In the genomic region with DNA sequence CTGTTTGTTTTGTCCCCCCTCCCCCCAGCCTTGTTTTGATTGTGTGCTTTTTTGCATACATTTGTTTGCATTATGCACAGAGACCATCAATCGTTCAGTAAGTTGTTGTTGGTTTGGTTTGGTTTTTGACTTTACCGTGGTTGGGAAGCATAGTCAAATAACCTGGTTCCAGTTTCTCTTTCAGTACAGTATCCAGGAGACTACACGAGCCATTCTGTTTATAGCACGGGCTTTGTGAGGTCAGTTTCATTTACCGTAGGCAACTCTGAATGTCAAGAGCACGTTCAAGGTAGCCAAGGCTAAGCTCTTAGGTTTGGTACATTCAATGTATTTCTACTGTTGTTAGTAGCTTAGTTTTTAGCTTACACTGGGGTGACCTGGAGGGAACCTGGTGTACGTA, we compare ENCODE assay signal across 22 mouse cellular contexts.
A peak's percentile ranks its signal among the peaks of the same experiment; 100 is the strongest.
DNase-seq lines count a peak whose midpoint lies in the region; ATAC-seq and TF ChIP-seq lines count a peak whose summit lies in the region.
"Had no signal": no experiment of that assay in that cellular context is flagged by ENCODE, and none has a peak within 500 bp of the region (broad histone marks: within the 10 kb centered on the region; RNA-seq: fewer than 3 reads in every experiment).

No protein-coding gene starts in this region.

- dilution Hi-C loops in CH12.LX (cut with MboI; ENCODE audit: extremely low pct_ligation_motif_present, extremely low pct_unique_long_range_greater_than_20kb, low sequenced_read_pairs): no loop called here

- in situ Hi-C loops in CH12.LX (cut with MboI; ENCODE audit: low pct_ligation_motif_present, low pct_unique_long_range_greater_than_20kb, low sequenced_read_pairs): no loop called here

- WGBS in liver, embryonic 12.5 days (ENCODE audit: insufficient replicate concordance): 80% methylated on average over 7 of the region's 7 CpGs
- WGBS in liver, postnatal 0 days (ENCODE audit: insufficient replicate concordance): 59% methylated on average over 7 of the region's 7 CpGs
- 63% methylated on average over 7 of the region's 7 CpGs for WGBS in liver, embryonic 16.5 days (ENCODE audit: insufficient replicate concordance)
- 94% methylated on average over 7 of the region's 7 CpGs for WGBS in hindbrain, embryonic 12.5 days

- DNase-seq in liver, postnatal 0 days: no peak
- peak; percentile 42 for DNase-seq in CH12.LX (ENCODE audit: extremely low read depth)
- no peak for DNase-seq in lung, postnatal 4 days
- DNase-seq: adrenal gland, adult 2 months; adrenal gland, postnatal 14 days; B cell, adult 2 months; cerebellum, adult 11 months; cerebellum, adult 2 months; cerebellum, adult 9-11 months; cerebellum, postnatal 25 days; gastrocnemius, postnatal 14 days; heart, adult 11 months had no signal

- TF ChIP-seq RAD21 in CH12.LX (IDR thresholded peaks at IDR 0.05; ENCODE audit: low read depth, low read length): no peak

- H3K9me3 ChIP-seq in liver, embryonic 12.5 days (replicated peaks): no peaks in the 10 kb centered on the region
- no peaks in the 10 kb centered on the region for H3K9me3 ChIP-seq in liver, postnatal 0 days (ENCODE audit: low read length)
- H3K9me3 ChIP-seq in CH12.LX (replicated peaks; ENCODE audit: low read length): no peaks in the 10 kb centered on the region
- no peaks in the 10 kb centered on the region for H3K9me3 ChIP-seq in liver, embryonic 16.5 days (replicated peaks; ENCODE audit: control insufficient read depth, low read length)
- H3K9me3 ChIP-seq in hindbrain, embryonic 12.5 days (replicated peaks): no peaks in the 10 kb centered on the region
- H3K9me3 ChIP-seq: embryonic facial prominence, embryonic 12.5 days; embryonic facial prominence, embryonic 15.5 days; forebrain, embryonic 12.5 days; forebrain, embryonic 15.5 days; hindbrain, embryonic 13.5 days had no signal

- no peak for TF ChIP-seq CTCF in liver, postnatal 0 days (IDR thresholded peaks at IDR 0.05; ENCODE audit: low read depth)
- no peak for TF ChIP-seq CTCF in CH12.LX (conservative IDR thresholded peaks at IDR 0.05 in 1 of 2, IDR thresholded peaks at IDR 0.05 in 1 of 2; ENCODE audit: low read depth in 2 of 2, low read length in 2 of 2)

- ATAC-seq in liver, embryonic 12.5 days: no peak
- no peak for ATAC-seq in liver, postnatal 0 days
- no peak for ATAC-seq in liver, embryonic 16.5 days (ENCODE audit: low read depth)
- no peak for ATAC-seq in hindbrain, embryonic 12.5 days (ENCODE audit: low FRiP score)
- ATAC-seq: forebrain, embryonic 15.5 days; hindbrain, embryonic 16.5 days had no signal

- no peaks in the 10 kb centered on the region for H3K36me3 ChIP-seq in liver, embryonic 12.5 days
- no peaks in the 10 kb centered on the region for H3K36me3 ChIP-seq in liver, postnatal 0 days (replicated peaks; ENCODE audit: insufficient read depth, low read length)
- peaks cover 6 to 21% of the 10 kb centered on the region in 2 experiments for H3K36me3 ChIP-seq in CH12.LX (replicated peaks in 1 of 2; ENCODE audit: control insufficient read depth in 1 of 2, insufficient read depth in 1 of 2, low read length in 1 of 2)
- no peaks in the 10 kb centered on the region for H3K36me3 ChIP-seq in liver, embryonic 16.5 days (ENCODE audit: control insufficient read depth, insufficient read depth)
- no peaks in the 10 kb centered on the region for H3K36me3 ChIP-seq in hindbrain, embryonic 12.5 days
- H3K36me3 ChIP-seq: embryonic facial prominence, embryonic 12.5 days; embryonic facial prominence, embryonic 15.5 days; forebrain, embryonic 12.5 days; forebrain, embryonic 15.5 days; hindbrain, embryonic 13.5 days had no signal

- peak overlapping the region; percentile 28; the same call in 1 of the 2 replicates for H3K27ac ChIP-seq in liver, embryonic 12.5 days
- no peak overlapping the region for H3K27ac ChIP-seq in liver, postnatal 0 days (ENCODE audit: low read depth)
- peak overlapping the region; percentile 70 for H3K27ac ChIP-seq in CH12.LX (ENCODE audit: insufficient read depth, low read depth)
- H3K27ac ChIP-seq in liver, embryonic 16.5 days (ENCODE audit: low read length): peak overlapping the region; percentile 42
- no peak overlapping the region for H3K27ac ChIP-seq in hindbrain, embryonic 12.5 days
- H3K27ac ChIP-seq: embryonic facial prominence, embryonic 12.5 days; embryonic facial prominence, embryonic 15.5 days; forebrain, embryonic 12.5 days; forebrain, embryonic 15.5 days; hindbrain, embryonic 13.5 days had no signal

- TF ChIP-seq POLR2A in CH12.LX (IDR thresholded peaks at IDR 0.05; ENCODE audit: low read depth, low read length): no peak

- no peak overlapping the region for H3K4me3 ChIP-seq in liver, embryonic 12.5 days
- no peak overlapping the region for H3K4me3 ChIP-seq in liver, postnatal 0 days (ENCODE audit: low read depth, low read length)
- H3K4me3 ChIP-seq in CH12.LX (replicated peaks in 1 of 3; ENCODE audit: low read depth in 2 of 3, low read length in 2 of 3, poor library complexity in 1 of 3): peak overlapping the region in 1 of 3 experiments; percentile 10
- no peak overlapping the region for H3K4me3 ChIP-seq in liver, embryonic 16.5 days (ENCODE audit: low read depth, low read length)
- no peak overlapping the region for H3K4me3 ChIP-seq in hindbrain, embryonic 12.5 days
- H3K4me3 ChIP-seq: embryonic facial prominence, embryonic 12.5 days; embryonic facial prominence, embryonic 15.5 days; forebrain, embryonic 12.5 days; forebrain, embryonic 15.5 days; hindbrain, embryonic 13.5 days had no signal

- no peak for TF ChIP-seq EP300 in liver, postnatal 0 days (IDR thresholded peaks at IDR 0.05; ENCODE audit: low read depth)
- peak; percentile 44; the same call in 1 of the 2 replicates for TF ChIP-seq EP300 in CH12.LX (IDR thresholded peaks at IDR 0.05; ENCODE audit: low read length)

- H3K79me2 ChIP-seq in CH12.LX (replicated peaks; ENCODE audit: control insufficient read depth, extremely low read depth, insufficient read depth, poor library complexity, severe bottlenecking): no peaks in the 10 kb centered on the region; the same call in 1 of the 2 replicates

- H3K4me2 ChIP-seq in liver, embryonic 12.5 days: no peak overlapping the region
- no peak overlapping the region for H3K4me2 ChIP-seq in liver, postnatal 0 days (ENCODE audit: low read depth, low read length)
- peak overlapping the region; percentile 81 for H3K4me2 ChIP-seq in CH12.LX (ENCODE audit: insufficient read depth, low read depth, poor library complexity, severe bottlenecking)
- H3K4me2 ChIP-seq in liver, embryonic 16.5 days (ENCODE audit: low read depth, low read length): no peak overlapping the region
- no peak overlapping the region for H3K4me2 ChIP-seq in hindbrain, embryonic 12.5 days (replicated peaks)
- H3K4me2 ChIP-seq: embryonic facial prominence, embryonic 12.5 days; embryonic facial prominence, embryonic 15.5 days; forebrain, embryonic 12.5 days; forebrain, embryonic 15.5 days; heart, embryonic 11.5 days; hindbrain, embryonic 13.5 days had no signal

- 0 out of 2 replicates have a peak, but pooled peaks cover 6% of the 10 kb centered on the region for H3K27me3 ChIP-seq in liver, embryonic 12.5 days (replicated peaks)
- H3K27me3 ChIP-seq in liver, postnatal 0 days (ENCODE audit: insufficient read depth, low read length): no peaks in the 10 kb centered on the region
- H3K27me3 ChIP-seq in CH12.LX (replicated peaks): no peaks in the 10 kb centered on the region
- no peaks in the 10 kb centered on the region for H3K27me3 ChIP-seq in liver, embryonic 16.5 days (ENCODE audit: control insufficient read depth, insufficient read depth, low read depth, low read length)
- no peaks in the 10 kb centered on the region for H3K27me3 ChIP-seq in hindbrain, embryonic 12.5 days
- H3K27me3 ChIP-seq: embryonic facial prominence, embryonic 12.5 days; embryonic facial prominence, embryonic 15.5 days; forebrain, embryonic 12.5 days; forebrain, embryonic 15.5 days; hindbrain, embryonic 13.5 days had no signal

- no peak overlapping the region for H3K9ac ChIP-seq in liver, embryonic 12.5 days
- no peak overlapping the region for H3K9ac ChIP-seq in liver, postnatal 0 days (replicated peaks)
- H3K9ac ChIP-seq in CH12.LX (ENCODE audit: insufficient read depth, low read depth): peak overlapping the region; percentile 59; the same call in 1 of the 2 replicates
- no peak overlapping the region for H3K9ac ChIP-seq in liver, embryonic 16.5 days (ENCODE audit: low read depth, low read length)
- H3K9ac ChIP-seq in hindbrain, embryonic 12.5 days: no peak overlapping the region
- H3K9ac ChIP-seq: embryonic facial prominence, embryonic 12.5 days; embryonic facial prominence, embryonic 15.5 days; forebrain, embryonic 12.5 days; forebrain, embryonic 15.5 days; hindbrain, embryonic 13.5 days had no signal

- peaks cover 85% of the 10 kb centered on the region for H3K4me1 ChIP-seq in liver, embryonic 12.5 days
- peaks cover 33% of the 10 kb centered on the region for H3K4me1 ChIP-seq in liver, postnatal 0 days (ENCODE audit: insufficient read depth)
- H3K4me1 ChIP-seq in CH12.LX (ENCODE audit: control insufficient read depth in 1 of 2, insufficient read depth in 2 of 2): peaks cover 48 to 86% of the 10 kb centered on the region in 2 experiments
- H3K4me1 ChIP-seq in liver, embryonic 16.5 days (ENCODE audit: control insufficient read depth, low read depth, low read length): peaks cover 38% of the 10 kb centered on the region
- H3K4me1 ChIP-seq in hindbrain, embryonic 12.5 days: peaks cover 23% of the 10 kb centered on the region

TF ChIP-seq in CH12.LX, 34 proteins besides CTCF, POLR2A, EP300 and RAD21 (continues in another document):
- peak; percentile 91 for TF ChIP-seq MEF2A (IDR thresholded peaks at IDR 0.05; ENCODE audit: borderline replicate concordance, low read depth, low read length)
- 0 out of 2 replicates have a peak, but pooled peaks have one; percentile 23 for TF ChIP-seq JUN (IDR thresholded peaks at IDR 0.05; ENCODE audit: insufficient read depth, low read depth, low read length)
- no peak for TF ChIP-seq GABPA (IDR thresholded peaks at IDR 0.05; ENCODE audit: insufficient replicate concordance, low read depth, low read length)
- no peak for TF ChIP-seq KAT2A (IDR thresholded peaks at IDR 0.05; ENCODE audit: insufficient replicate concordance, low read length)
- TF ChIP-seq USF2 (conservative IDR thresholded peaks at IDR 0.05; ENCODE audit: low read depth, low read length): no peak
- TF ChIP-seq ZC3H11A (IDR thresholded peaks at IDR 0.05; ENCODE audit: low read depth, low read length): no peak
- TF ChIP-seq ZNF384 (IDR thresholded peaks at IDR 0.05; ENCODE audit: low read depth, low read length): peak; percentile 10; the same call in 1 of the 2 replicates
- no peak for TF ChIP-seq E2F4 (IDR thresholded peaks at IDR 0.05; ENCODE audit: insufficient replicate concordance, low read depth, low read length)
- peak; percentile 49; the same call in 1 of the 2 replicates for TF ChIP-seq TCF12 (IDR thresholded peaks at IDR 0.05; ENCODE audit: low read depth, low read length)
- peak; percentile 72 for TF ChIP-seq SIN3A (IDR thresholded peaks at IDR 0.05; ENCODE audit: low read length)
- TF ChIP-seq ELF1 (IDR thresholded peaks at IDR 0.05; ENCODE audit: low read depth, low read length): no peak
- TF ChIP-seq CHD1 (IDR thresholded peaks at IDR 0.05; ENCODE audit: low read depth, low read length): no peak
- no peak for TF ChIP-seq NRF1 (IDR thresholded peaks at IDR 0.05; ENCODE audit: low read depth, low read length)

Comparison
In these comparisons a context has a peak if more than half of its experiments do, and no peak if none do; other contexts are left out.
1. H3K27ac ChIP-seq: peak in liver, embryonic 12.5 days (single experiment), CH12.LX (single experiment) and liver, embryonic 16.5 days (single experiment); none in liver, postnatal 0 days (single experiment) and hindbrain, embryonic 12.5 days (single experiment).